Mouse (Mus musculus) limb, embryonic 12.5 days (tissue): ENCODE measurements at regions not wholly inside any gene's neighbourhood (a gene's known extent, or its start where the extent isn't known, plus 50 kb on each side); places are given as distances from the start of the nearest gene placed in this dataset.

ENCODE experiments used
- ATAC-seq: fragments of 200-750 bp; cut with Nextera tagmentation; 2 replicates; pipeline ENCODE4 v1.8.0; 2017; ENCODE audit warnings: low read depth, moderate TSS enrichment; ENCODE audit not compliant: insufficient number of reproducible peaks, insufficient read depth, low FRiP score, low TSS enrichment
- H3K27ac ChIP-seq: fragments of 300-500 bp; sonication (generic); 2 replicates; pipeline ENCODE4 v1.5.1; 2016; ENCODE audit warnings: mild to moderate bottlenecking, moderate library complexity
- H3K27me3 ChIP-seq: fragments of 300-500 bp; sonication (generic); 2 replicates; pipeline ENCODE4 v1.6.1; 2016; ENCODE audit warnings: mild to moderate bottlenecking, moderate library complexity
- H3K36me3 ChIP-seq: fragments of 300-500 bp; sonication (generic); 2 replicates; pipeline ENCODE4 v1.6.1; 2016; ENCODE audit warnings: mild to moderate bottlenecking, moderate library complexity
- H3K4me1 ChIP-seq: fragments of 300-500 bp; sonication (generic); replicated peaks from 2 replicates; pipeline ENCODE4 v1.6.1; 2016
- H3K4me2 ChIP-seq: fragments of 300-500 bp; sonication (generic); 2 replicates; pipeline ENCODE4 v1.6.1; 2016; ENCODE audit warnings: mild to moderate bottlenecking, moderate library complexity
- H3K4me3 ChIP-seq: fragments of 300-500 bp; sonication (generic); replicated peaks from 2 replicates; pipeline ENCODE4 v1.5.1; 2016; ENCODE audit warnings: mild to moderate bottlenecking
- H3K9ac ChIP-seq: fragments of 300-500 bp; sonication (generic); replicated peaks from 2 replicates; pipeline ENCODE4 v1.6.1; 2016; ENCODE audit warnings: mild to moderate bottlenecking, moderate library complexity
- H3K9me3 ChIP-seq: fragments of 300-500 bp; sonication (generic); 2 replicates; pipeline ENCODE4 v1.6.1; 2016; ENCODE audit warnings: mild to moderate bottlenecking, moderate library complexity
- WGBS: fragments of 180-500 bp; shearing (Covaris S2); methylation state at CpG from one replicate; pipeline ENCODE4 v1.1.7; 2016; 5-methylcytosine and 5-hydroxymethylcytosine counted together

GRCm38 (mm10) chr8:6577868-6578634 is 1472.9 kb upstream of the Slc10a2 start:
- peaks cover 3% of the 10 kb centered on the region; the same call in 1 of the 2 replicates for H3K27me3 ChIP-seq
- H3K9me3 ChIP-seq, result no peaks in the 10 kb centered on the region
- no peak overlapping the region for H3K4me3 ChIP-seq
- no peak overlapping the region for H3K27ac ChIP-seq
- no peak overlapping the region for H3K9ac ChIP-seq
- no peak for ATAC-seq
- no peak overlapping the region for H3K4me2 ChIP-seq
- 64% methylated on average over 4 of the region's 4 CpGs for WGBS
- no peaks in the 10 kb centered on the region for H3K4me1 ChIP-seq
- H3K36me3 ChIP-seq, result no peaks in the 10 kb centered on the region

- Histone ChIP-seq H3K9ac (no peak overlapping the region), H3K4me2 (no peak overlapping the region), H3K27ac (no peak overlapping the region), H3K4me1 (no peaks in the 10 kb centered on the region), H3K4me3 (no peak overlapping the region), H3K27me3 (peaks cover 3% of the 10 kb centered on the region; the same call in 1 of the 2 replicates), H3K9me3 (no peaks in the 10 kb centered on the region), H3K36me3 (no peaks in the 10 kb centered on the region)
- 79% methylated on average over 4 of the region's 4 CpGs for WGBS
- no peak for ATAC-seq
Observed at GRCm38 (mm10) chr8:6575241-6575640, 1470.1 kb upstream of the Slc10a2 start.

DNA sequence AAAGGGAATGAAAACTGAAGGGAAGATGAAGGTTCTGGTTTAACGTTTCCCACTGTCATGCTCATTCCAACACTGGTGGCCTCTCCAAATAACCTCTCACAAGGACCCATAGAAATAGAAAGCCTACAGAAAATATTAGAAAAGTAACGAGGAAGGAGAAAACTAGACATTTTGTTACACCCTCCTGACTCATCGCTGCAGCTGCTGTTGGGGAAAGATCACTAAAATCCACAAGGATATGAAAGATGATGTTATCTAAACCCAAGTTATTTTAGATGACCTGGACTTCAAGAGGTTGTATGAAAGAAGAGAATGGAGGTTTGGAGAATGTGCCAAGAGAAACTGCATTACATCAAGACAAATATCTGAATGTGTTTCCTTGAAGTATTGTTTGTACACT is 1468.3 kb upstream of the Slc10a2 start:
- no peak for ATAC-seq
- no peak overlapping the region for H3K4me3 ChIP-seq
- 80% methylated on average over 3 of the region's 3 CpGs for WGBS
- H3K4me2 ChIP-seq, result no peak overlapping the region
- H3K27ac ChIP-seq, result no peak overlapping the region
- H3K36me3 ChIP-seq, result no peaks in the 10 kb centered on the region
- H3K27me3 ChIP-seq, result peaks cover 3% of the 10 kb centered on the region; the same call in 1 of the 2 replicates
- H3K9me3 ChIP-seq, result no peaks in the 10 kb centered on the region
- no peaks in the 10 kb centered on the region for H3K4me1 ChIP-seq
- no peak overlapping the region for H3K9ac ChIP-seq

- Histone ChIP-seq H3K4me2 (no peak overlapping the region), H3K27me3 (peaks cover 3% of the 10 kb centered on the region; the same call in 1 of the 2 replicates), H3K4me3 (no peak overlapping the region), H3K27ac (no peak overlapping the region), H3K4me1 (no peaks in the 10 kb centered on the region), H3K9ac (no peak overlapping the region), H3K9me3 (no peaks in the 10 kb centered on the region), H3K36me3 (no peaks in the 10 kb centered on the region)
- 35% methylated on average over 9 of the region's 9 CpGs for WGBS
- ATAC-seq, result no peak
Observed at GRCm38 (mm10) chr8:6572066-6572665, 1467.0 kb upstream of the Slc10a2 start.

GRCm38 (mm10) chr8:6550965-6551364 is 1445.8 kb upstream of the Slc10a2 start:
- Histone ChIP-seq H3K27ac (no peak overlapping the region), H3K27me3 (no peaks in the 10 kb centered on the region), H3K4me1 (no peaks in the 10 kb centered on the region), H3K4me3 (no peak overlapping the region), H3K9me3 (no peaks in the 10 kb centered on the region), H3K9ac (no peak overlapping the region), H3K4me2 (no peak overlapping the region), H3K36me3 (no peaks in the 10 kb centered on the region)
- no peak for ATAC-seq

DNA sequence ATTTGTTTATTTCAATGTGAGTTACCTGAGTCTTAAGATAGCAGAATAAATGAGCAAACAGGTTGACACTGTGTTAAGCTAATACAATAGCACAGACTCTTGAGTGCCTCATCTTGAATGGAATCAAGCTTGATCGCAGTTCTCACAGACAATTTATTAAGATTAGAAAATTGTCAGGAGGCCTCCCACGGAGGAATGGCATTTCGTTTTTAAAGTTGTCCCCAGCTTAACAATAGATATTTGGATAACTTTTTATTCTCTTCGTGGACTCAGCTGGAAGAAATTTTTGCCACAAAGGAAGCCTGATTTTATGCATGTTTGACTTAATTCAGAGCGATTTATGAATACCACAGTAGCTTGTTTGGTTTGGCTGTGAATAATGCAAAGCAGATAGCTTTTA is 1422.0 kb upstream of the Slc10a2 start:
- Histone ChIP-seq H3K4me3 (no peak overlapping the region), H3K27me3 (no peaks in the 10 kb centered on the region), H3K27ac (no peak overlapping the region), H3K4me2 (no peak overlapping the region), H3K36me3 (no peaks in the 10 kb centered on the region), H3K9me3 (no peaks in the 10 kb centered on the region), H3K9ac (no peak overlapping the region), H3K4me1 (no peaks in the 10 kb centered on the region)
- WGBS, result 69% methylated on average over 5 of the region's 5 CpGs
- ATAC-seq, result no peak

GRCm38 (mm10) chr8:6515882-6516682 is 1410.9 kb upstream of the Slc10a2 start:
- no peaks in the 10 kb centered on the region for H3K27me3 ChIP-seq
- no peaks in the 10 kb centered on the region for H3K4me1 ChIP-seq
- H3K27ac ChIP-seq, result no peak overlapping the region
- no peak overlapping the region for H3K9ac ChIP-seq
- H3K4me2 ChIP-seq, result no peak overlapping the region
- no peak for ATAC-seq
- H3K9me3 ChIP-seq, result no peaks in the 10 kb centered on the region
- no peaks in the 10 kb centered on the region for H3K36me3 ChIP-seq
- no peak overlapping the region for H3K4me3 ChIP-seq

DNA sequence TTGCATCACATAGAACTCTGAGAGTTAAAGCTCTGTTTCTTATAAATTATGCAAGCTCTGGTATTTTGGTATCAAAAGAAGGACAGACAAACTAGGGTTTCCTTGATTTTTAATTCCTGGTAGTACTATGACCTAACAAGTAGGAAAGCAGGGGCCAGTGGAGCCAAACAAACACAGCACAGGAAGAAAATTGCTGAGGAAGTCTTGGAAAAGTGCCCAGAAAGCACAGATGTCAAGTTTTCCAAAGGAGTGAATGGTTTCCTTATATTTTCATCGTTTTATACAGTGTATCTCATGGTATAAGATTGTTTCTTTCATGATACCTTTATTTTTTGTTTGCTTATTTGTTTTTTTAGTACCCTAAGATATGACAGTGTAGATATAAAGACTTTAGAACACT is 1387.3 kb upstream of the Slc10a2 start:
- no peaks in the 10 kb centered on the region for H3K9me3 ChIP-seq
- WGBS, result 73% methylated on average over 1 of the region's 1 CpGs
- H3K4me2 ChIP-seq, result no peak overlapping the region
- H3K36me3 ChIP-seq, result no peaks in the 10 kb centered on the region
- no peak for ATAC-seq
- H3K4me3 ChIP-seq, result no peak overlapping the region
- no peaks in the 10 kb centered on the region for H3K27me3 ChIP-seq
- no peak overlapping the region for H3K27ac ChIP-seq
- no peaks in the 10 kb centered on the region for H3K4me1 ChIP-seq
- H3K9ac ChIP-seq, result no peak overlapping the region

GRCm38 (mm10) chr8:6481966-6482365 is 1376.8 kb upstream of the Slc10a2 start:
- Histone ChIP-seq H3K9me3 (no peaks in the 10 kb centered on the region), H3K9ac (no peak overlapping the region), H3K27me3 (no peaks in the 10 kb centered on the region), H3K4me1 (no peaks in the 10 kb centered on the region), H3K4me2 (no peak overlapping the region), H3K27ac (no peak overlapping the region), H3K36me3 (no peaks in the 10 kb centered on the region), H3K4me3 (no peak overlapping the region)
- 88% methylated on average over 1 of the region's 1 CpGs for WGBS
- ATAC-seq, result no peak

GRCm38 (mm10) chr8:6471089-6471488 is 1365.9 kb upstream of the Slc10a2 start:
- H3K4me2 ChIP-seq, result no peak overlapping the region

DNA sequence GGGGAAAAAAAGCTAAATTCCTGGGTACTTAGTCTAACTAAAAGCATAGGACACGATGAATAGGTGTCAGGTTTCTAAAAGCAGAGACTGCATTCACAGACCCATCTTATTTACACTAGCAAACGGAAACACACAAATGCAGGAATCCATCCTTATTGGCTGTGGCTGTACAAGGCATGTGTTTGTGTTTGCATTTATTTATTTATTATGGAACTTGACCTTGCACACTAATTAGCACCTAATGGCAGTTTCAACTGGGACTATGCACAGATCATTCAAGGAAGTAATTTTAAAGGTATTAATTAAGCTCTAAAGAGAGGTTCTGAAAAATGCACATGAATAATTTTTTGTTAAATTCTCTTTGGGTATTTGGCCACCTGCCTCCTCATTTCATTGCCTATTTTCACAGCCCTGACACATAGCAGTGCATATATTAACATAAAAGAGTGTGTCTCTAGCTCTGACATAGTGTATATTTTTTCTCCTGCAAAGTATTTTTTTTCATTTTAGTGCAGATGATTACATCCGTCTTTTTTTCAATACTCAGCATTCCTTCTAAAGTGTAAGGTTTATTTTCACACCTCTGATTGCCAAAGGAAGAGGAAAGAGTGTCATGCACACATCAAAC is 1351.5 kb upstream of the Slc10a2 start:
- Histone ChIP-seq H3K36me3 (no peaks in the 10 kb centered on the region), H3K4me1 (peaks cover 4% of the 10 kb centered on the region; the same call in 1 of the 2 replicates), H3K9me3 (no peaks in the 10 kb centered on the region), H3K4me3 (no peak overlapping the region), H3K27ac (no peak overlapping the region), H3K27me3 (no peaks in the 10 kb centered on the region), H3K4me2 (no peak overlapping the region), H3K9ac (no peak overlapping the region)
- WGBS, result 37% methylated on average over 3 of the region's 3 CpGs
- ATAC-seq, result no peak

More at GRCm38 (mm10) chr8:6471089-6471488, 1365.9 kb upstream of the Slc10a2 start:
- H3K27ac ChIP-seq, result no peak overlapping the region
- no peak overlapping the region for H3K4me3 ChIP-seq
- no peak overlapping the region for H3K9ac ChIP-seq
- ATAC-seq, result no peak
- H3K27me3 ChIP-seq, result no peaks in the 10 kb centered on the region
- no peaks in the 10 kb centered on the region for H3K9me3 ChIP-seq
- H3K36me3 ChIP-seq, result no peaks in the 10 kb centered on the region
- WGBS, result 85% methylated on average over 3 of the region's 3 CpGs
- H3K4me1 ChIP-seq, result no peaks in the 10 kb centered on the region
